Mouse (Mus musculus) heart, postnatal 0 days (tissue): ENCODE results near the gene Kif22.

Experiments used
- CTCF ChIP-seq: IDR thresholded peaks from 2 replicates; pipeline ENCODE4 v1.5.1; 2016; ENCODE audit warnings: antibody characterized with exemption, control low read depth, low read depth
- EP300 ChIP-seq: IDR thresholded peaks from 2 replicates; pipeline ENCODE4 v1.6.1; 2016; ENCODE audit warnings: antibody characterized with exemption, low read depth

GRCm38 (mm10) chr7:127041851-127042672 is at the start of gene Kif22:
- TF ChIP-seq CTCF (no peak), EP300 (no peak)
